Mouse (Mus musculus): ENCODE measurements around the gene Tmem243.

DNA sequence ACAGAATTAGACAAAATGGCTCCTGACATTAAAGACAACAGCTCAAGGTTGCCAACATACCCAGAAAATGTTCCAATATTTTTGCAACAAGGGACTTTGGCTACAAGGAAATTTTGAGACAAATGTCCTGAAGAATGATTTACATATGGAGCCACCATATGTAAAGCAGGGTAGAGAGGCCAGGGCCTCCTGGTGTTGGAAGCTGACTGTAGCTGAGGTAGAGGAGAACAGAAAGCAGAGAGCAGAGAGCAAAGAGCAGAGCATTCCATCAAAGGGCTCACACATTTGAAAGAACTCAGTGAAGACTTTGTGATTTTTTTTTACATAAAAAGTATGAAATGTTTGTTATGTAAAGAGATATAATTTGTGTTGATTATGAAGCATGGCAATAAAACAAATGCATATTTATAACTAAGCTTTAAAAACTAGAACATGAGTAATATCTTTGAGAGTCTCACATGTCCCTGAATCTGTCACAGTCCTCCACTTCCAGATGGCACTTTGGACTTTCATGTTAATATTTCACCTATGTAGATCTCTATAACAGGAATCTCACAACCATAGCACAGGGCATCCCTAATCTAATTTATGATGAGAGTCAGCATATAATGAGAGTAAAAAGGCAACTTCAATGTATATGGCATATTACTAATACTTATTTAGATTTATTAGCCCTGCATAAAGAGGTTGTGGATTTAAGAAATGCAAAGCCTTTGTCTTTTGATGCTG lies 20.5 kb upstream of the Tmem243 start:
- TF ChIP-seq CTCF (IDR thresholded peaks at IDR 0.05; ENCODE audit: borderline replicate concordance, insufficient read depth, low read depth, low read length): no peak
- no peak for TF ChIP-seq POLR2A (IDR thresholded peaks at IDR 0.05; ENCODE audit: borderline replicate concordance, insufficient read depth, low read length)

Data from cerebellum, adult 2 months (tissue).